Mouse (Mus musculus) hindbrain, embryonic 14.5 days (tissue): ENCODE results near the gene Alcam. TPM values are rescaled to one million over a fixed set of nuclear protein-coding genes. Genes with fewer than 3 reads are reported as not detected.
A peak's percentile ranks its signal among the peaks of the same experiment; 100 is the strongest.

Experiments
- ATAC-seq: fragments of 200-750 bp; cut with Nextera tagmentation; 2 replicates; pipeline ENCODE4 v1.8.0; 2017; ENCODE audit warnings: moderate number of reproducible peaks, mild to moderate bottlenecking, moderate TSS enrichment, moderate library complexity; ENCODE audit not compliant: low FRiP score
- DNase-seq: peaks from one replicate; pipeline ENCODE4 v3.0.0-alpha.2; 2015; ENCODE audit warnings: low spot score
- H3K27ac ChIP-seq: fragments of 300-500 bp; sonication (generic); 2 replicates; pipeline ENCODE4 v1.5.1; 2014; ENCODE audit warnings: mild to moderate bottlenecking, moderate library complexity
- H3K27me3 ChIP-seq: fragments of 300-500 bp; sonication (generic); 2 replicates; pipeline ENCODE4 v1.6.1; 2014; ENCODE audit warnings: mild to moderate bottlenecking, low read length, mixed read lengths; ENCODE audit not compliant: control insufficient read depth, insufficient read depth
- H3K36me3 ChIP-seq: fragments of 300-500 bp; sonication (generic); replicated peaks from 2 replicates; pipeline ENCODE4 v1.6.1; 2014; ENCODE audit not compliant: control insufficient read depth, insufficient read depth
- H3K4me1 ChIP-seq: fragments of 300-500 bp; sonication (generic); replicated peaks from 2 replicates; pipeline ENCODE4 v1.6.1; 2014; ENCODE audit warnings: antibody characterized with exemption, low read length, mixed read lengths; ENCODE audit not compliant: control insufficient read depth, insufficient read depth
- H3K4me2 ChIP-seq: fragments of 300-500 bp; sonication (generic); replicated peaks from 2 replicates; pipeline ENCODE4 v1.6.1; 2014; ENCODE audit warnings: mild to moderate bottlenecking, moderate library complexity
- H3K4me3 ChIP-seq: fragments of 300-500 bp; sonication (generic); replicated peaks from 2 replicates; pipeline ENCODE4 v1.5.1; 2014; ENCODE audit warnings: mild to moderate bottlenecking, low read length
- H3K9ac ChIP-seq: fragments of 300-500 bp; sonication (generic); 2 replicates; pipeline ENCODE4 v1.6.1; 2014
- H3K9me3 ChIP-seq: fragments of 300-500 bp; sonication (generic); 2 replicates; pipeline ENCODE4 v1.6.1; 2016; ENCODE audit warnings: low read length; ENCODE audit not compliant: control insufficient read depth
- WGBS: fragments of 180-500 bp; shearing (Covaris S2); extraction: QIAGEN DNeasy Blood & Tissue Kit; methylation state at CpG from one replicate; pipeline ENCODE4 v1.1.7; 2014; 5-methylcytosine and 5-hydroxymethylcytosine counted together
- polyA plus RNA-seq: library from polyadenylated mRNA; unstranded; fragments of >200 nt; fragmentation: Nextera tagmentation; extraction: Ambion mirVana; gene quantifications from 2 replicates; pipeline ENCODE4 v1.2.1, GENCODE M21; 2014

The Alcam gene
- polyA plus RNA-seq, 1 experiment from 2014 or later, result 63.5 TPM

GRCm38 (mm10) chr16:52342694-52343466 lies 111.0 kb downstream of the Alcam start:
- H3K9me3 ChIP-seq, result no peaks in the 10 kb centered on the region
- H3K4me3 ChIP-seq, result no peak overlapping the region
- 90% methylated on average over 8 of the region's 8 CpGs for WGBS
- H3K27me3 ChIP-seq, result no peaks in the 10 kb centered on the region
- no peak overlapping the region for H3K27ac ChIP-seq
- no peak overlapping the region for H3K9ac ChIP-seq
- no peaks in the 10 kb centered on the region for H3K4me1 ChIP-seq
- H3K4me2 ChIP-seq, result no peak overlapping the region
- DNase-seq (no peak), ATAC-seq (no peak)
- H3K36me3 ChIP-seq, result no peaks in the 10 kb centered on the region

- no peaks in the 10 kb centered on the region for H3K36me3 ChIP-seq
- H3K4me3 ChIP-seq, result no peak overlapping the region
- ATAC-seq, result no peak
- no peaks in the 10 kb centered on the region for H3K27me3 ChIP-seq
- no peak overlapping the region for H3K27ac ChIP-seq
- no peaks in the 10 kb centered on the region for H3K9me3 ChIP-seq
- no peak overlapping the region for H3K4me2 ChIP-seq
- 77% methylated on average over 4 of the region's 4 CpGs for WGBS
- H3K4me1 ChIP-seq, result no peaks in the 10 kb centered on the region
- DNase-seq, result no peak
- no peak overlapping the region for H3K9ac ChIP-seq
These were observed 119.8 kb downstream of the Alcam start for GRCm38 (mm10) chr16:52334084-52334483.

- ATAC-seq (no peak), DNase-seq (no peak)
- 83% methylated on average over 5 of the region's 5 CpGs for WGBS
- Histone ChIP-seq H3K36me3 (no peaks in the 10 kb centered on the region), H3K9ac (no peak overlapping the region), H3K9me3 (no peaks in the 10 kb centered on the region), H3K27ac (no peak overlapping the region), H3K27me3 (no peaks in the 10 kb centered on the region), H3K4me3 (no peak overlapping the region), H3K4me1 (no peaks in the 10 kb centered on the region), H3K4me2 (no peak overlapping the region)
These were observed 120.2 kb downstream of the Alcam start for GRCm38 (mm10) chr16:52333631-52334030.

- Histone ChIP-seq H3K9ac (no peak overlapping the region), H3K36me3 (no peaks in the 10 kb centered on the region), H3K27me3 (no peaks in the 10 kb centered on the region), H3K4me1 (no peaks in the 10 kb centered on the region), H3K4me3 (no peak overlapping the region), H3K4me2 (no peak overlapping the region), H3K27ac (no peak overlapping the region), H3K9me3 (no peaks in the 10 kb centered on the region)
- DNase-seq, result no peak
- WGBS, result 92% methylated on average over 3 of the region's 3 CpGs
- no peak for ATAC-seq
These were observed 122.5 kb downstream of the Alcam start for GRCm38 (mm10) chr16:52331341-52331830.

- ATAC-seq (no peak), DNase-seq (no peak)
- H3K9me3 ChIP-seq, result no peaks in the 10 kb centered on the region
- 84% methylated on average over 2 of the region's 2 CpGs for WGBS
- no peaks in the 10 kb centered on the region for H3K36me3 ChIP-seq
- H3K27ac ChIP-seq, result no peak overlapping the region
- no peak overlapping the region for H3K4me3 ChIP-seq
- H3K4me2 ChIP-seq, result no peak overlapping the region
- H3K4me1 ChIP-seq, result no peaks in the 10 kb centered on the region
- no peaks in the 10 kb centered on the region for H3K27me3 ChIP-seq
- H3K9ac ChIP-seq, result no peak overlapping the region
These were observed 124.5 kb downstream of the Alcam start for GRCm38 (mm10) chr16:52329420-52329819.

GRCm38 (mm10) chr16:52319229-52319628 lies 134.6 kb downstream of the Alcam start:
- ATAC-seq, result no peak
- Histone ChIP-seq H3K4me2 (no peak overlapping the region), H3K9ac (no peak overlapping the region), H3K27me3 (no peaks in the 10 kb centered on the region), H3K9me3 (no peaks in the 10 kb centered on the region), H3K4me1 (no peaks in the 10 kb centered on the region), H3K36me3 (no peaks in the 10 kb centered on the region), H3K27ac (no peak overlapping the region), H3K4me3 (no peak overlapping the region)
- WGBS, result 50% methylated on average over 1 of the region's 1 CpGs
- DNase-seq, result no peak

GRCm38 (mm10) chr16:52311073-52311472 lies 142.8 kb downstream of the Alcam start:
- no peaks in the 10 kb centered on the region for H3K27me3 ChIP-seq
- 22% methylated on average over 9 of the region's 9 CpGs for WGBS
- H3K27ac ChIP-seq, result no peak overlapping the region
- no peak overlapping the region for H3K9ac ChIP-seq
- ATAC-seq (peak; percentile 73; the same call in 1 of the 2 replicates), DNase-seq (peak; percentile 83)
- no peaks in the 10 kb centered on the region for H3K9me3 ChIP-seq
- H3K4me3 ChIP-seq, result no peak overlapping the region
- H3K4me1 ChIP-seq, result no peaks in the 10 kb centered on the region
- no peaks in the 10 kb centered on the region for H3K36me3 ChIP-seq
- H3K4me2 ChIP-seq, result peak overlapping the region; percentile 35

GRCm38 (mm10) chr16:52307016-52307415 lies 146.9 kb downstream of the Alcam start:
- no peaks in the 10 kb centered on the region for H3K9me3 ChIP-seq
- H3K4me1 ChIP-seq, result no peaks in the 10 kb centered on the region
- no peak for ATAC-seq
- no peaks in the 10 kb centered on the region for H3K27me3 ChIP-seq
- no peaks in the 10 kb centered on the region for H3K36me3 ChIP-seq
- H3K4me3 ChIP-seq, result no peak overlapping the region
- no peak overlapping the region for H3K27ac ChIP-seq
- no peak overlapping the region for H3K9ac ChIP-seq
- H3K4me2 ChIP-seq, result no peak overlapping the region
- DNase-seq, result no peak
- WGBS, result 80% methylated on average over 2 of the region's 2 CpGs

- H3K27me3 ChIP-seq, result no peaks in the 10 kb centered on the region
- H3K9ac ChIP-seq, result no peak overlapping the region
- WGBS, result 71% methylated on average over 4 of the region's 4 CpGs
- no peaks in the 10 kb centered on the region for H3K36me3 ChIP-seq
- no peaks in the 10 kb centered on the region for H3K9me3 ChIP-seq
- no peaks in the 10 kb centered on the region for H3K4me1 ChIP-seq
- H3K4me2 ChIP-seq, result no peak overlapping the region
- ATAC-seq, result peak; percentile 8; the same call in 1 of the 2 replicates
- H3K27ac ChIP-seq, result no peak overlapping the region
- no peak for DNase-seq
- H3K4me3 ChIP-seq, result no peak overlapping the region
These were observed 150.4 kb downstream of the Alcam start for GRCm38 (mm10) chr16:52303532-52303902.
